Comparison of ENCODE assay signal across 16 mouse cellular contexts in genomic region chr10:20719201-20719600, GRCm38 (mm10).
"Had no signal": no experiment of that assay in that cellular context is flagged by ENCODE, and none has a peak within 500 bp of the region (broad histone marks: within the 10 kb centered on the region; RNA-seq: fewer than 3 reads in every experiment).

No protein-coding gene starts in this region.

- DNase-seq: kidney, adult 2 months; kidney, postnatal 25 days; layer of hippocampus, adult 9-11 months; liver, embryonic 13.5 days; lung, postnatal 36 days; right cerebral cortex, postnatal 25 days; spleen, adult 18-20 months; thymus, postnatal 25 days had no signal

- H3K9me3 ChIP-seq: liver, embryonic 13.5 days; midbrain, embryonic 15.5 days; stomach, embryonic 15.5 days had no signal

- H3K4me1 ChIP-seq: stomach, embryonic 15.5 days had no signal

- H3K4me2 ChIP-seq: liver, embryonic 13.5 days; lung, embryonic 14.5 days; midbrain, embryonic 15.5 days; stomach, embryonic 15.5 days had no signal

- H3K9ac ChIP-seq: liver, embryonic 13.5 days; lung, embryonic 14.5 days; midbrain, embryonic 15.5 days; stomach, embryonic 15.5 days had no signal

- H3K27me3 ChIP-seq: liver, embryonic 13.5 days; midbrain, embryonic 15.5 days; stomach, embryonic 15.5 days had no signal

- ATAC-seq: intestine, postnatal 0 days; lung, postnatal 0 days; midbrain, embryonic 15.5 days had no signal

- H3K27ac ChIP-seq: kidney, postnatal 0 days; layer of hippocampus, adult 2 months; liver, embryonic 13.5 days; midbrain, embryonic 15.5 days; stomach, embryonic 15.5 days had no signal

- H3K36me3 ChIP-seq: liver, embryonic 13.5 days; midbrain, embryonic 15.5 days; stomach, embryonic 15.5 days had no signal

- H3K4me3 ChIP-seq: layer of hippocampus, adult 2 months; liver, embryonic 13.5 days; midbrain, embryonic 15.5 days; myocyte; stomach, embryonic 15.5 days had no signal
